Mouse (Mus musculus) bone marrow macrophage, adult 2 months (primary cell): Measurements from ENCODE around the gene Lgmn.

Experiments used
- CTCF ChIP-seq: IDR thresholded peaks from 2 replicates; pipeline ENCODE4 v1.5.1; 2012; ENCODE audit warnings: low read depth, mild to moderate bottlenecking, low read length, moderate library complexity
- POLR2A ChIP-seq: IDR thresholded peaks from 2 replicates; pipeline ENCODE4 v1.6.1; 2012; ENCODE audit warnings: mild to moderate bottlenecking, low read depth, low read length, borderline replicate concordance

DNA sequence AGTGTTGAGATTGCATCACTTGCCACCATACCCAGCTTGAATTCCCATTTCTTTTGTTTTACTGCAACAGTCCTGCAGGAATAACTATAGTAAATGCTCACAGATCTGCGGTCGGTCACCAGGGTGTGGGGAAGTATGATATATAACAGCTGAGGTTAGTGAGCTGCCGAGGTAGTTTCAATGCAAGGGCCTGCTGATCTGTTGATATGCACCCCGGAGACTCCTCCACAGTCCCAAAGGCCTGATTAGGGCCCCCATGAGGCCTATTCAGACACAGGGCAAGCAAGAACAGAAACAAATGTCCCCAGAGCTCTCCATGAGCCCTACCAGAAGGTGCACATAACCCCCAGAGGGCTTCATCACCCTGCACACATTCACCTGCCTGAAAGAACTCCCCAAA lies 9.4 kb downstream of the Lgmn start:
- TF ChIP-seq POLR2A (no peak), CTCF (no peak)
